Mouse (Mus musculus): ENCODE results near the gene Asb16. TPM values are rescaled to one million over a fixed set of nuclear protein-coding genes. Genes with fewer than 3 reads are reported as not detected.
"Not testable (repeated sequence)": the region's sequence is repeated elsewhere in the genome, so short reads cannot be mapped to it uniquely, and the experiment has no call there.

Asb16 gene
- polyA plus RNA-seq, 1 experiment from 2014 or later = 0.06 TPM

DNA sequence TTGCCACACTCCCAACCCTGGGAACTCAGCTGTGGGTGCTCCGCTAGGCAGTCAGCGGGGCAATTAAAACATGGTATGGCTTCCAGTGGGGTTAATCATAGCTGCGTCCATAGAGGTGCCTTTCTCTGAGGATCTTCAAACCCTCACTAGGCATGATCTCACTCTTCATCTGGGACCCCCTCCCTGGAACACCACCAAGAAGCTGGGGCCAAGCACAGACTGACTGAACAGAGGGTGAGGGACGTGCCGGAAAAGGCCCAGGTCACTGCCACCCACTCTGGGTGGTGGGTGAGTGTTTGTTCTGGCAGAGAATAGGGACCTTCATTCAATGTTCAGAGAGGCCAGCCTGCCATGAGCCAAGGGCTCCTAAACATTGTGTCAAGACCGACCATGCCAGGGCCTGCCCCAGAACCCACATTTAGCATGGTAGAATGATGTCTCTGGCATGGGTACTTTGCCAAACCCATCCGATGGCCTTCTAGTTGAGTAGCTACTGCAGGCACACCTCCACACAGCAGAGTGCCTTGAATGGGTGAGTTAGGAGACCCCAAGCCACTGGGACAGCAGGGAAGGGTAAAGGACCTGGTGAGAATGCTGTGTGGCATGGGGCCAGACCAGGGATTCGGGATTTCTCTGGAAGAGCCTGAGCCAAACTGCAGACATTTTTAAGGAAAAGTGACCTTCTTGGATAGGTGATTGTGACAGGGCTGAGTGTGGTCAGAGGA is 1.8 kb upstream of the Asb16 start:
- WGBS (ENCODE audit: insufficient replicate concordance) = 78% methylated on average over 8 of the region's 8 CpGs
- H3K27ac ChIP-seq = no peak overlapping the region
- H3K36me3 ChIP-seq = peaks cover 36% of the 10 kb centered on the region
- H3K9me3 ChIP-seq (replicated peaks) = no peaks in the 10 kb centered on the region
- no peak overlapping the region for H3K9ac ChIP-seq
- no peaks in the 10 kb centered on the region for H3K27me3 ChIP-seq
- H3K4me1 ChIP-seq (replicated peaks) = peaks cover 17% of the 10 kb centered on the region
- DNase-seq (no peak), ATAC-seq (ENCODE audit: low read depth) (no peak)
- no peak overlapping the region for H3K4me3 ChIP-seq (replicated peaks)
- H3K4me2 ChIP-seq = no peak overlapping the region

DNA sequence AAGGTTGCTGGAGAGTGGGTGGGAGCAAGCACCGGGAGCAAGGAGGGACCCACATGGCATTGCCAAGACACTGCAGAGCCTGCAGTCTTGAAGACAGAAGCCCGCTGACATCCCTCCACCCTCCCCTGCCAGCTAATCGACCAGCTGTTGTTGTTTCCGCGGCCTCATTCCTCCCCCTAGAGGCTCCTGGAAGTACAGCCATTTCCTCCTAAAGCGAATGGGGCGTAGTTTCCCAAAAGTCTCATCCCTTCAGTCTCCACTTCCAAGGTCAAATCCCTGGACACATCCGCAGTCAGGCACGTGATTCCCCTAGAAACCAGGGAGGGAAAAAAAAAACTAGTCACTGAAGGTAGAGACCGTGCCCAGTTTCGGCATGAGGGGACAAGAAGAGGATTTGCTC is 1.1 kb upstream of the Asb16 start:
- Histone ChIP-seq H3K9ac (no peak overlapping the region), H3K27ac (no peak overlapping the region), H3K36me3 (peaks cover 30% of the 10 kb centered on the region), H3K27me3 (0 out of 2 replicates have a peak, but pooled peaks cover 2% of the 10 kb centered on the region), H3K4me1 (replicated peaks) (peaks cover 17% of the 10 kb centered on the region), H3K4me3 (replicated peaks) (no peak overlapping the region), H3K9me3 (replicated peaks) (no peaks in the 10 kb centered on the region), H3K4me2 (no peak overlapping the region)
- ATAC-seq (ENCODE audit: low read depth) = no peak
- WGBS (ENCODE audit: insufficient replicate concordance) = 7% methylated on average over 11 of the region's 11 CpGs
- peak; percentile 37 for DNase-seq

DNA sequence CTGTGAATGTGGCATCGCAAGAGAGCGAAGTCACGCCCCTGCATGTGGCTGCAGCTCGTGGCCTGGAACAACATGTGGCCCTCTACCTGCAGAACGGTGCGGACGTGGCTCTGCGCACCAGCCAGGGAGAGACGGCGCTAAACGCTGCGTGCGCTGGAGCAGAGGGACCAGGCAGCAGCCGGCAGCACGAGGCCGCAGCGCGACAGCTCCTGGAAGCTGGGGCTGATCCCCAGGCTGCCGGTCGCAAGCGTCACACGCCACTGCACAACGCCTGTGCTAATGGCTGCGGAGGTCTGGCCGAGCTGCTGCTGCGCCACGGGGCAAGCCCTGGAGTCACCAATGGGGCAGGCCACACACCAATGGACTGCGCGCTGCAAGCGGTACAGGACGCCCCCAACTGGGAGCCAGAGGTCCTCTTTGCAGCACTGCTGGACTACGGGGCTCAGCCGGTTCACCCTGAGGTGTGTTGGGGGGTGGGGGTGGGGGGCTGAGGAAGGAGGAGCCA is 7.9 kb downstream of the Asb16 start:
- Histone ChIP-seq H3K9ac (peak overlapping the region; percentile 66), H3K36me3 (no peaks in the 10 kb centered on the region), H3K4me2 (peak overlapping the region; percentile 70), H3K4me1 (replicated peaks) (peaks cover 13% of the 10 kb centered on the region), H3K4me3 (replicated peaks) (peak overlapping the region; percentile 50), H3K9me3 (replicated peaks) (no peaks in the 10 kb centered on the region), H3K27me3 (peaks cover 11% of the 10 kb centered on the region; the same call in 1 of the 2 replicates), H3K27ac (no peak overlapping the region)
- DNase-seq (peak; percentile 20), ATAC-seq (ENCODE audit: low read depth) (peak; percentile 60)
- WGBS (ENCODE audit: insufficient replicate concordance) = 3% methylated on average over 33 of the region's 33 CpGs

DNA sequence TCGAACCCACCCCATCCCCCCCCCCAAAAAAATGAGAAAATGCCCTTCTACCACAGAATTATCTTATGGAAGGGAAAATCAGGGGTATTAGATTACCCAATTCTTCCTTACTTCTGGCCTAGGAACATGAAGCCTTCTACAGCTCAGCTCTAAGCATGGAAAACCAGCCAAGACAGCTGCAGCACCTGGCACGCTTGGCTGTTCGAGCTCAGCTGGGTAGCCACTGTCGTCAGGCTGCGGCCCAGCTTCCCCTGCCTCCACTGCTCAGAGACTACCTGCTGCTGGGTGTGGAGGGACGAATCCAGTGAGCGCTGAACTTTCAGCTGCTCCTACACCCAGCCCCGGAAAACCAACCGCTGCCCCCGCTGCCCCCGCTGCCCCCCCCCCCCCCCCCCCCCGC is 9.2 kb downstream of the Asb16 start:
- no peak overlapping the region for H3K27ac ChIP-seq
- peaks cover 13% of the 10 kb centered on the region for H3K4me1 ChIP-seq (replicated peaks)
- ATAC-seq (ENCODE audit: low read depth) = no peak
- 80% methylated on average over 9 of the region's 12 CpGs for WGBS (ENCODE audit: insufficient replicate concordance)
- H3K4me3 ChIP-seq (replicated peaks) = no peak overlapping the region
- no peaks in the 10 kb centered on the region for H3K36me3 ChIP-seq
- no peak overlapping the region for H3K9ac ChIP-seq
- no peaks in the 10 kb centered on the region for H3K9me3 ChIP-seq (replicated peaks)
- no peak for DNase-seq
- H3K27me3 ChIP-seq = peaks cover 6% of the 10 kb centered on the region; the same call in 1 of the 2 replicates
- no peak overlapping the region for H3K4me2 ChIP-seq

DNA sequence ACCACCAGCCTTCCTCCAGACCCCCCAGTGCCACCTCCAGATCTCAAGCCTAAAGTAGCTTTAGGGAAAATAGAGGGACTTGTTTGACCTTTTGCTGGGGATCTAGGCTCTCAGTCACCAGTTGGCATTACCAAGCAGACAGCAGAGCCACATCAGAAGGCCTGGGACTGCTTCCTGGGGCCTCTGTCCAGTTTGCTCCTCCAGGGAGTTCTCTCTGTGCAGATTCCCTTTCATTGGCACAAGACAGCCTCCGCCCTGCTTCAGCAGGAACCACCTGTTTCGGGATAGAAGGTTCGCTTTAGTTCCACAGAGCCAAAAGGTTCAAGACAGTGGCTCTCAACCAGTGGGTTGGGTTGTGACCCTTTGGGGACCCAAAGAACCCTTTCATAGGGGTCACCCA is 11.1 kb downstream of the Asb16 start:
- Histone ChIP-seq H3K9me3 (replicated peaks) (no peaks in the 10 kb centered on the region), H3K4me3 (replicated peaks) (no peak overlapping the region), H3K4me1 (replicated peaks) (peaks cover 19% of the 10 kb centered on the region), H3K9ac (no peak overlapping the region), H3K4me2 (no peak overlapping the region), H3K36me3 (no peaks in the 10 kb centered on the region), H3K27ac (no peak overlapping the region), H3K27me3 (peaks cover 5% of the 10 kb centered on the region; the same call in 1 of the 2 replicates)
- no peak for DNase-seq
- 82% methylated on average over 3 of the region's 3 CpGs for WGBS (ENCODE audit: insufficient replicate concordance)
- ATAC-seq (ENCODE audit: low read depth) = no peak

DNA sequence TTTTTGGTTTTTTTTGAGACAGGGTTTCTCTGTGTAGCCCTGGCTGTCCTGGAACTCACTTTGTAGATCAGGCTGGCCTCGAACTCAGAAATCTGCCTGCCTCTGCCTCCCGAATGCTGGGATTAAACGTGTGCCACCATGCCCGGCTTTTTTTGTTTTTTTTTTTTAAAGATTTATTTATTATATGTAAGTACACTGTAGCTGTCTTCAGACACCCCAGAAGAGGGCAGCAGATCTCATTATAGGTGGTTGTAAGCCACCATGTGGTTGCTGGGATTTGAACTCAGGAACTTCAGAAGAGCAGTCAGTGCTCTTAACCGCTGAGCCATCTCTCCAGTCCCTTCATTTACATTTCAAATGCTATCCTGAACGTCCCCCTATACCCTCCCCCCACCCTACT is 11.7 kb downstream of the Asb16 start:
- not testable (repeated sequence) for H3K27me3 ChIP-seq; DNase-seq; H3K27ac ChIP-seq; ATAC-seq (ENCODE audit: low read depth); H3K9me3 ChIP-seq (replicated peaks); H3K36me3 ChIP-seq; H3K9ac ChIP-seq; H3K4me2 ChIP-seq; H3K4me3 ChIP-seq (replicated peaks)
- 60% methylated on average over 6 of the region's 6 CpGs for WGBS (ENCODE audit: insufficient replicate concordance)
- peaks cover 19% of the 10 kb centered on the region for H3K4me1 ChIP-seq (replicated peaks)

DNA sequence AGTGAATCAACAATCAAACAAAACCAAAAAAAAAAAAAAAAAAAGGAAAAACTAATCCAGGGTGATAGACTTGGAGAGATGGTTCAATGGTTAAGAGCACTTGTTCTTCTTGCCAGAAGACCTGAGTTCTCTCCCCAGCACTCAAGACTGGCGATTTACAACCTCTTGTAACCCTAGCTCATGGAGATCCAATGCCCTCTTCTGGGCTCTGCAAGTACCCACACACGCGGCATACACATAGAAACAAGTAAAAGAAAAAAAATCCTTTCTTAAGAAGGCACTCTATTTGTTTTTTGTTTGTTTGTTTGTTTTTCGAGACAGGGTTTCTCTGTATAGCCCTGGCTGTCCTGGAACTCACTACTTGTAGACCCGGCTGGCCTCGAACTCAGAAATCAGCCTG is 15.4 kb downstream of the Asb16 start:
- WGBS (ENCODE audit: insufficient replicate concordance) = 75% methylated on average over 6 of the region's 6 CpGs
- Histone ChIP-seq H3K9ac (peak overlapping the region; percentile 53; the same call in 1 of the 2 replicates), H3K27ac (peak overlapping the region; percentile 70), H3K4me2 (peak overlapping the region; percentile 84), H3K9me3 (replicated peaks) (no peaks in the 10 kb centered on the region), H3K36me3 (peaks cover 18% of the 10 kb centered on the region), H3K27me3 (no peaks in the 10 kb centered on the region), H3K4me3 (replicated peaks) (peak overlapping the region; percentile 88), H3K4me1 (replicated peaks) (peaks cover 41% of the 10 kb centered on the region)
- ATAC-seq (ENCODE audit: low read depth) (no peak), DNase-seq (no peak)

DNA sequence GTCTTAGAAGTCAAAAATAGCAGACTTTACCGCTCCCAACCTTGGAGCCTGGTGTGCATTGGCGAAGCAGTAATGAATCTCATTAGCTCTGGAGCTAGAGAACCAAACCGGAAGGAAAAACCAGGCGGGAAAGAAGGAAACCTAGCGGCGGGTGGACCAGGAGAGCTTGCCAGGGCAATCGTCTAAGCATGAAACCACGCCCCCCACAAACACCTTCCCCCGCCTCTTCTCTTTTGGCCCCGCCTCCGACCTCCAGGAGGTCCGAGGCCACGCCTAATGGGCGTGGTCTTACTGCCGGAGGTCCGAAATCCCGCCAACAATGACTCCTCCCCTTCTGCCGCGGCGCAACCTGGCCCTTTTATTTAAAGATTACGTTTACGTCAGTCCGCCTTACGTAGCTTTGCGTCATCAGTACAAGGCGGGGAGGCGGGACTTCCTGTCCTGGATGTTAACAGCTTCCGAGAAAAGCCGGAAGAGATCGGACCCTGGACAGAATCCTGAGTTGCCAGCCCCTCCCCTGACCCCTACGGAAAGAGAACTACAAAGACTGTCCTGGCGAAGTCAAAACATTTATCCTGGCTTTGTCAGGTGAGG is 16.1 kb downstream of the Asb16 start, which contains the start of gene Tmub2:
Gene Tmub2, plus strand, starts transcription at position 431 of the 594 bp plus-strand sequence.
- DNase-seq (peak; percentile 96), ATAC-seq (ENCODE audit: low read depth) (peak; percentile 85)
- H3K4me2 ChIP-seq = peak within 1 kb of the TSS; percentile 84
- H3K27ac ChIP-seq = peak within 1 kb of the TSS; percentile 85
- H3K4me3 ChIP-seq (replicated peaks) = peak within 1 kb of the TSS; percentile 88
- under 1% methylated on average over 32 of the region's 32 CpGs for WGBS (ENCODE audit: insufficient replicate concordance)
- H3K9me3 ChIP-seq (replicated peaks) = no peaks in the 10 kb centered on the region
- peaks cover 25% of the 10 kb centered on the region for H3K36me3 ChIP-seq
- peaks cover 45% of the 10 kb centered on the region for H3K4me1 ChIP-seq (replicated peaks)
- peak within 1 kb of the TSS; percentile 93 for H3K9ac ChIP-seq
- H3K27me3 ChIP-seq = no peaks in the 10 kb centered on the region

DNA sequence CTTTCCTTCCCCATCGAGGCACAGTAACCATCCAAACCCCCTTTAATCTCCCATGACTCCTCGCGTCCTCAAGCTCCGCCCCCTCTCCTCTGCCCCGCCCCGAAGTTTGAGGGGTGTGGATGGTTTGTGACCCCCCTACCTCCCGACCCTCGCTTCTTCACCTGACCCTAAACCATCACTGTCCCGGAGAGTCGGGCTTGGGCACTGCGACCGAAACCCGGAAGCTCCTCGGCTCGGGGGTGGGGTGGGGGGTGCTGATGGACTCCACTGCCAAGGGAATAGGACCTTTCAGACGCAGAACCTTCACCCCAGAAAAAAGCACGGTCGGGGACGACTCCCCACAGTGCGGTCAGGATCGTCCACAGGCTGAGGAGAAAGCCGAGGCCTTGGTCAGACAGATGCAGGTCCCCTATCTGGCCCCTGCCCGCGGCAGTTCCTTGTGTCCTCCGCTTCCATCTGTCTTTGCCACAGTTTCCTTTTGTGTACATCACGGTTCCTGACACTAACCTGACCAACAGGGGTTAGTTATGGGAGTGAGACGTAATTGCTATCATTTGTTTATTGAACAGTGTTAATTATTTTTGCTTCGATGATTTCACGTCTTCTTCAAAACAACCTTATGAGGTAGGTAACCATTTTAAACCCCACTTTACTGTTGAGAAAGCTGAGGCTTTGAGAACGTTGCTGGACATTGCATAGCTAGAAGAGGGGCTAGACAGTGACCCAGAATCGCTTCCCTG is 16.7 kb downstream of the Asb16 start:
- Histone ChIP-seq H3K4me2 (peak overlapping the region; percentile 84), H3K4me1 (replicated peaks) (peaks cover 45% of the 10 kb centered on the region), H3K27me3 (no peaks in the 10 kb centered on the region), H3K27ac (peak overlapping the region; percentile 85), H3K9me3 (replicated peaks) (no peaks in the 10 kb centered on the region), H3K4me3 (replicated peaks) (peak overlapping the region; percentile 88), H3K36me3 (peaks cover 31% of the 10 kb centered on the region), H3K9ac (peak overlapping the region; percentile 93)
- DNase-seq (no peak), ATAC-seq (ENCODE audit: low read depth) (peak; percentile 57)
- WGBS (ENCODE audit: insufficient replicate concordance) = 3% methylated on average over 31 of the region's 31 CpGs

DNA sequence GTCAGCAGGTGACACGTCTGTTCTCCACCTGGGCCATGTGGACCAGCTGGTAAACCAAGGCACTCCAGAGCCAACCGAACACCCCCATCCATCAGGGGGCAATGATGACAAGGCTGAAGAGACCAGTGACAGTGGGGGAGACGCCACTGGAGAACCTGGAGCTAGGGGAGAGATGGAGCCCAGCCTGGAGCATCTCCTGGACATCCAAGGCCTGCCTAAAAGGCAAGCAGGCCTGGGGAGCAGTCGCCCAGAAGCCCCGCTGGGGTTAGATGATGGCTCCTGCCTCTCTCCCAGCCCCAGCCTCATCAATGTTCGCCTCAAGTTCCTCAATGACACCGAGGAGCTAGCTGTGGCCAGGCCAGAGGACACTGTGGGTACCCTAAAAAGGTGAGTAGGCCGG is 18.9 kb downstream of the Asb16 start:
- H3K4me3 ChIP-seq (replicated peaks) = no peak overlapping the region
- 85% methylated on average over 8 of the region's 8 CpGs for WGBS (ENCODE audit: insufficient replicate concordance)
- DNase-seq (no peak), ATAC-seq (ENCODE audit: low read depth) (no peak)
- H3K4me2 ChIP-seq = no peak overlapping the region
- peak overlapping the region; percentile 85 for H3K27ac ChIP-seq
- H3K9ac ChIP-seq = no peak overlapping the region
- H3K27me3 ChIP-seq = no peaks in the 10 kb centered on the region
- no peaks in the 10 kb centered on the region for H3K9me3 ChIP-seq (replicated peaks)
- peaks cover 53% of the 10 kb centered on the region for H3K36me3 ChIP-seq
- H3K4me1 ChIP-seq (replicated peaks) = peaks cover 51% of the 10 kb centered on the region
